Mouse (Mus musculus) ES-E14 (cell line): ENCODE measurements at regions not wholly inside any gene's neighbourhood (a gene's known extent, or its start where the extent isn't known, plus 50 kb on each side); places are given as distances from the start of the nearest gene placed in this dataset.

ENCODE experiments used
- CHD2 ChIP-seq: IDR thresholded peaks from 2 replicates; pipeline ENCODE4 v1.6.1; 2014; ENCODE audit warnings: mild to moderate bottlenecking, low read depth, low read length, inconsistent platforms
- HCFC1 ChIP-seq: IDR thresholded peaks from 2 replicates; pipeline ENCODE4 v1.6.1; 2012; ENCODE audit warnings: low read length, inconsistent platforms, borderline replicate concordance; ENCODE audit not compliant: insufficient read depth
- MAFK ChIP-seq: IDR thresholded peaks from 2 replicates; pipeline ENCODE4 v1.6.1; 2014; ENCODE audit warnings: mild to moderate bottlenecking, low read depth, low read length, inconsistent platforms; ENCODE audit not compliant: insufficient read depth
- ZNF384 ChIP-seq: IDR thresholded peaks from 2 replicates; pipeline ENCODE4 v1.6.1; 2012; ENCODE audit warnings: low read depth, low read length, inconsistent platforms

GRCm38 (mm10) chr9:23041537-23042472 is 181.1 kb upstream of the Bmper start:
- TF ChIP-seq HCFC1 (no peak), MAFK (no peak), ZNF384 (no peak), CHD2 (no peak)
